Mouse (Mus musculus): ENCODE measurements at regions not wholly inside any gene's neighbourhood (a gene's known extent, or its start where the extent isn't known, plus 50 kb on each side); places are given as distances from the start of the nearest gene placed in this dataset.

DNA sequence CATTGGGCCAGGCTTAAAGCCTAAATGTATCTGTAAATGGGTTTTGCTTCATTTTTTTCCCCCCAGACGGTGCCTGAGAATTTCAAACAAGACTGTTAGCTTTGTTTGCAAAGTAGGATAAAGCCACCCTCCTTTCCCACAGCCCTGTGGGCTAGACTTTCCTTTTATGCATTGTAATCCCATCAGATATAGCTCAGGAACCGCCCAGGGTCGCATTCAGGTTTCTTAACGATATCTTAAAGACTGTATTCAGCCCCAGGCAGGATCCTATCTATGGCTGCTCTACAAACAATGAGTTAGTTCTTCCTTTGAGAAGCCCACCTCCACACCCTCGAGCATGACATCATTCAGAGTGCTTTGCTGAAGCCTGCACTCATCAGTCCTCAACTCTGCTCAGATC lies 509.2 kb downstream of the Plekhb2 start:
- TF ChIP-seq POLR2A (IDR thresholded peaks at IDR 0.05; ENCODE audit: control insufficient read depth, extremely low read depth, insufficient read depth, low read length, poor library complexity) (no peak), CTCF (IDR thresholded peaks at IDR 0.05; ENCODE audit: borderline replicate concordance, control insufficient read depth, extremely low read depth, insufficient read depth, low read length, poor library complexity) (no peak)
